Mouse (Mus musculus) fat pad, adult 2 months (tissue): ENCODE data around the gene Lrrc42.

Source experiments
- DNase-seq: peaks from one replicate; pipeline ENCODE4 v3.0.0-alpha.2; 2011; ENCODE audit warnings: low read depth, low spot score; ENCODE audit errors: extremely low read depth

Lrrc42 gene

GRCm38 (mm10) chr4:107198072-107198471, 55.3 kb downstream of the Lrrc42 start:
- DNase-seq = no peak

DNA sequence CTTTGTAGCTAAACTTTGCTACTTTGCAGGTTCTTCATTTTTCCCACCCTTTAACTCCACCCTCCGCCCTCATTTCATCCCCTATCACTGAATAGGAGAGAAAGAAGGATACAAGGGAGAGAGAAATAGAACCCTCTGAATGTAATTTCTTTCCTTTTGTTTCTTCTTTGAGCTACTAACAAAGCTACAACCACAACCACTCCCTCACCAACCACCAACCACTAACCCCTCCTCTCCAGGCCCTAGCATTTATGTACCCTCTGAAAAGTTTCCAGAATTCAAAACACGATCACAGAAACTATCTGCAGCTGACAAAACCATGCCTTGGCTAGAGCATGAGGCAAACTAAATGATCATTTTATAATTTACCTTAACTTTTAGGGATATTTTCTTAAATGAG, 56.9 kb downstream of the Lrrc42 start:
- DNase-seq = no peak

- DNase-seq = no peak
These were observed 59.5 kb downstream of the Lrrc42 start for GRCm38 (mm10) chr4:107193841-107194240.

DNA sequence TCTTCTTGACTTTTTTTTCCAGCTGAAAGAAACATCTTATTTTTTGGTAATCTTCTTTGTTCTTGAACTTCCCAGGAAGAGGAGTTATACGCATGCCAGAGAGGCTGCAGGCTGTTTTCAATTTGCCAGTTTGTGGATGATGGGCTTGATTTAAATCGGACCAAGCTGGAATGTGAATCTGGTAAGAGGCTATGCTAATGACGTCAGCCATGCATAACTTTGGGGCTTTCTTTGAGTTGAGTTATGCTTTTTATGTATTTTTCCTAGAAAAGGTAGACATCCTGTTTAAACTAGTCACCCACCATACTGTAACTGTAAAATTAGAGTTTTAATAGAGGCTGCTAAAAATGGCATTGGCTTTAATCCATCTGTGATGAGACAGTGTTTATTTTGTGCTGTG, 67.6 kb downstream of the Lrrc42 start:
- DNase-seq = no peak
